Mouse (Mus musculus) cerebellum, adult 9-10 months (tissue): Measurements from ENCODE around the gene Hnrnpf.

Experiments
- DNase-seq: peaks from one replicate; pipeline ENCODE4 v3.0.0; 2022

Hnrnpf gene

GRCm38 (mm10) chr6:117926871-117927491, 26.9 kb downstream of the Hnrnpf start:
- DNase-seq, result no peak

DNA sequence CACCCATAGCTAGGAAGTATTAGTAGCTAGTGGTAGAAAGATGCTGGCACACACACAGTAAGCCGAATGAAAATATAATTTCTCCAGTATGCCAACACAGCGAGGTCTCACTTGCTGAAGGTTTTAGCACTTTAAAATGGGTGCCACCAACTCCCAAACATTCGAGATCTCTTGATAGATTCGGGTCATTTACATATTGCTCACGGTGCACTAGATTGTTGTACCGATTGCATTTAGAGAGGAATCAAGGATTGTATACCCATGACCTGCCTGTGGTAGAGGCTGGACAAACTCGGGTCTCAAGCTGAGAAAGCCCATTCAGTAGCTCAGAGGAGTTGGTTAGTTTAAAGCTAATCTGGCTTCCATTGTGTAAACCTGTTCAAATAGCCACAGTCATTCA, 27.8 kb downstream of the Hnrnpf start:
- DNase-seq, result no peak

DNA sequence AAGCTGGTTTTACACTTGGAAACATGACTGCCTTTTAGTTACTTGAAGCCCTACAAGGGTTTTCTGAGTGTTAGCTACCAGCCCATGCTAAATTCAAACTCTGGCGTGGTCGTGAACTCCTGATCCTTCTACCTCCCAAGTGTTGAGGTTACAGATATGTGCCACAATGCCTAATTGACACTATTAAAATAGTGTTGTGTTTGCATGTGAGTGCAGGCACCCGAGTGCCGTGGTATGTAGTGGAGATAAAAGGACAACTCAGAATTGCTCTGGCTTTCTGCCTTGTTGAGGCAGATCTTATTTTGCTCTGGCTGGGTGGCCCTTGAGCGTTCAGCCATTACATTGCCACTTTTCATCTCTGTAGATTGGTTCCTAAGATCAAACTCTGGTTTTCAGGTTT, 28.6 kb downstream of the Hnrnpf start:
- no peak for DNase-seq

DNA sequence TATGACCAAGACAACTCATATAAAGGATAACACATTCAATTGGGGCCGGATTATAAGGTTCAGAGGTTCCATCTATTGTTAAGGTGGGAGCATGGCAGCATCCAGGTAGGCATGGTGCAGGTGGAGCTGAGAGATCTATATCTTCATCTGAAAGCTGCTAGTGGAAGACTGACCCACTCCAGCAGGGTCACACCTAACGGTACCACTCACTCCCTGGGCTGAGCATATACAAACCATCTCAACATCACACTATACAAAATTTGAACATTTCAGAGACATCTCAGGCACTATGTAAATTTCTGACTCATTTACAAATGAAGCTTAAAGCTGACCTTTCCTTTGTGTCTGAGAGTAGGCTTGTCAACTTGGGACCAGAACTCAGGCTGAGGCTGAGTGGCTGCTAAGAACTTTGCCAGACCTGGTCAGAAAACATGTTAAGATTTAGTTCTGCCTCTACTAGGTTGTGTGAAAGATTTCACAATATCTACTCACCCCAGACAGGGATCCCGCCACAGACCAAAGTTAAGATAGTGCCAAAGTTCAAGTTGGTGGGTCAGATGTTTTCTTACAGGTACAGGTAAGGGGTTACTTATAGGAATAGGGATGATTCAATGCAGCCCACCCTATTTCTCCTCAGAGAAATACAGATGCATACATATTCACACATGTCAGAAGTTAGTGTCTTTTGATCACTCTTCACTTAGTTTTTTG, 30.0 kb downstream of the Hnrnpf start:
- no peak for DNase-seq

DNA sequence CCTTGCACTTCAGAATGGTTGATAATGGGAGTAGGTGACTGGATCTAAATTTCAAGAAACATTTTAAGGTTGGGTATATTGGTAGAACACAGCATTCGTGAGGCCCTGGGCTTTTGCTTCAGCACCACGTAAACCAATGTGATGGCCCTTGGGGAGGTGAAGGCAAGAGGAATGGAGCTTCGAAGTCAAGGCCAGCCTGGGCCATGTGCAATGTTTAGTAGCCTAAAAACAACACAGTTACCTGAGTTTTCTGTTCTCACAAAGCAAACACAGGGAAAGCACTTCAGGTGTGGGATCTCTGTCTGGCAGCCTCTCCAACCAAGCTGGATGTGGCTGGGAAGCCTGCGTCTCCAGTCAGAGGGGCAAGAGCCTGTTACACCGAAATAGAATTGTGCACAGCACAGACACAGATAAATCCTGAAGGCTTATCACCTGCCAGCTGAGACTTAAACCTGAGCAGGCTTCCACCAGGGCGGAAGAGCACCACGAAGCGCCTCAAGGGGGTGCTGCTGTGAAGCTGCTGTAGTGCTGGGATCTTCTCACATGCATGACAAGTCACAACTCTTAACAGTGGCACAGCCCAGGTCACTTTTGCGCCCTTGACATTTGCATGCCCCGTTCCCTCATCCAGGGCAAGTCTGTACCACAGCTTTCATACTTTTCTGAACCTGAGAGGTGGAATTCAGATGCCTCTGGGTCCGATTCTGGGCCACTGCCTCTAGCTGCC, 32.4 kb downstream of the Hnrnpf start:
- DNase-seq, result no peak

DNA sequence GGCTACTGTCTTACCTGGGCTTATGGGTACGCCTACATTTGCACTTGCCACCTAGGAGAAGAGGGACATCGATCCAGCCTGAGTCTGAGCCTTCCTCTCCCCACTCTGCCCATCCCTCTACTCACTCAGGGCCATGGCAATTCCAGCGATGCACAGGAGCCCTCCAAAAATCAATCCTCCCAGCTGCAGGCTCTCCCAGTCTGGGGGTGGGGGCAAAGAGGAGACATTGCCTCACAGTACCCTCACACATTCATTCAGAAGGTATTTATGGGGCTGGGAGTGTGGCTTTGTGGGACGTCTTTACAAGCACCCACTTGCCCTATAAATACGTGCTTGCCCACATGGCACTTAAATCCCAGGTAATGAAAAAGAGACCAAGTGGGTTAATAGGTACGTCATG, 34.2 kb downstream of the Hnrnpf start:
- DNase-seq, result no peak

- no peak for DNase-seq
These were observed 35.8 kb downstream of the Hnrnpf start for GRCm38 (mm10) chr6:117935681-117936612.

- DNase-seq, result no peak
These were observed 37.3 kb downstream of the Hnrnpf start, which contains the start of gene Fxyd4 for GRCm38 (mm10) chr6:117937222-117937932. TSS of gene Fxyd4 (minus strand) at chr6:117937692.

DNA sequence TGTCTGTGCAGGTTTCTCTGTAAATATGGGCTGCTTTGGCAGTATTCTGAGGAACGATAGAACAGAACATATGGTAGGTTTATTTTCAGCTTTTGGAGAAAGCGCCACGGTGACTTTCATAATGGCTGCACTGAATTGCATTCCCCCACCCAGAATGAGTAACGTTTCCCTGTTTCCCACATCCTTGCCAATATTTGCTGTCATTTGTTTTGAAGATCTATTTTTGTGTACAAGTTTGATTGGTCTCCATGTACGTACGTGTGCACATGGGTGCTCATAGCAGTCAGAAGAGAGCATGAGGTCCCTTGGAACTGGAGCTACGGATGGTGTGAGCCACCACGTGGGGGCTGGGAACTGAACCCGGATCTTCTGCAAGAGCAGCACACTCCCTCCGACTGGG, 38.8 kb downstream of the Hnrnpf start:
- peak; percentile 61 for DNase-seq

DNA sequence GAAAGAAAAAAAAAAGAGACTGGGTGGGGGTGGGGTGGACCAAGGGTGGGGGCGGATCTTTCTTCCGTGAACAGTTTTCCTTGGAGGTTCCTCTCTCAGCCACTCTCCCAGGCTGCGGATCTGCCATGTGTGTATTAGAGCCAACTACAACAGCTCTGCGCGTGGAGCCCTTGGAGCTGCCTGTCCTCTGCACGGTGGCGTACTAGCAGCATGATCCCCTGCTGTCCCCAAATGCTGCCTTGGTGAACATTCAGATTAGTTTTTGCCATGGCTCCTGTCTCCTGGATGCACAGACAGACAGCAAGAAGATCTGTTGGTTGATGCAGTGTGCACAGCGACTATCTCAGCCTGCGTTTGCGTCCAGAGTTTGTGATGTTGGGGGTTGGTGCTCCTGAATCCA, 42.6 kb downstream of the Hnrnpf start:
- peak; percentile 84 for DNase-seq

- no peak for DNase-seq
These were observed 43.8 kb downstream of the Hnrnpf start for GRCm38 (mm10) chr6:117943899-117944298.

- no peak for DNase-seq
These were observed 52.2 kb downstream of the Hnrnpf start for GRCm38 (mm10) chr6:117952330-117952729.

GRCm38 (mm10) chr6:117956161-117956560, 56.0 kb downstream of the Hnrnpf start:
- DNase-seq, result no peak

GRCm38 (mm10) chr6:117956851-117957501, 56.9 kb downstream of the Hnrnpf start:
- DNase-seq, result no peak

- DNase-seq, result no peak
These were observed 63.1 kb downstream of the Hnrnpf start for GRCm38 (mm10) chr6:117963201-117963600.

GRCm38 (mm10) chr6:117966729-117967128, 66.6 kb downstream of the Hnrnpf start:
- no peak for DNase-seq
